Mouse (Mus musculus): Measurements from ENCODE around the gene Ythdf2. TPM values are rescaled to one million over a fixed set of nuclear protein-coding genes. Genes with fewer than 3 reads are reported as not detected.

Gene Ythdf2
- 159 and 173 TPM in 2 replicates for polyA plus RNA-seq (2014; fragmentation: Nextera tagmentation; extraction: Ambion mirVana)

DNA sequence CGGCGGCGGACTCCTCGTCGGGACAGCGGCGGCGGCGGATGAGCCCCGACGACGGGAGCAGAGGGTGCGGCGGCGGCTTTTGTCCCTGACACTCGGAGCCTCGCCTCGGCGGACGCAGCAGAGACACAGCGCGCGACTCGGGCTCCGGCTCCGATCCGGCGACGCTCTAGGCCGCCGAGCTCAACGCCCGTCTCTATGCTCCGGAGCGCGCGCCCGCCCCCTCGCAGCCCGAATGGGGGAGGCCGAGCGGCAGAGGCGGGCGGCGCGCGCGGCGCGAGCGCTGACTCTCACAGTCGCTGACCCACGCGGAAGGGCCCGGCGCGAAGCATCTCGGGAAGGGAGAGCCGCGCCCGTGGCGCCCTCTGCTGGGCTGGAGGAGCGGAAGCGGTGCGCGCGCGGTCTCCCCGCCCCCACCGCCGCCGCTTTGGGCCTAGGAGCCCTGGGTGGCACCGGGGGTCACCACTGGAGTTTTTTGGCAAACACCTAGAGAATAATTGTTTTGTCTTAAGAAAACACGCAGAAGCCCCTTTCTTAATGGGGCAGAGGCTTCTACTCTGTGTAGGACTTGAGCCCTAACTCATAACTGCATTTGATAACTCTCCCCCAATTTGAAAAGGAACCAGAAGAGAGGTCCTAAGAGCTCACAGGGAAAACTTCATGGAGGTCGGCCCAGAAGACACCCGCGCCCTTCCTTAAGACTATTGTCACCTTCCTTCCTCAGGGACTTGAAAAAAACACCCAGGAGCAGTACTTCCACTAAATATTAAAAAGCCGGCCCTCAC, at the start of gene Ythdf2:
Gene Ythdf2, minus strand, starts transcription at position 351 of the 782 bp plus-strand sequence.
- DNase-seq (ENCODE audit: low spot score) = peak; percentile 99
- Histone ChIP-seq H3K9me3 (replicated peaks; ENCODE audit: control insufficient read depth, low read length) (no peaks in the 10 kb centered on the region), H3K4me1 (ENCODE audit: control insufficient read depth, insufficient read depth, low read length) (no peaks in the 10 kb centered on the region), H3K4me2 (ENCODE audit: low read depth, low read length) (peak within 1 kb of the TSS; percentile 78), H3K9ac (replicated peaks; ENCODE audit: low read length) (peak within 1 kb of the TSS; percentile 99), H3K4me3 (ENCODE audit: low read depth, low read length) (peak within 1 kb of the TSS; percentile 96), H3K27ac (replicated peaks; ENCODE audit: low read depth, low read length) (peak within 1 kb of the TSS; percentile 89), H3K36me3 (replicated peaks; ENCODE audit: control insufficient read depth, insufficient read depth, low read depth, low read length) (peaks cover 3% of the 10 kb centered on the region; the same call in 1 of the 2 replicates), H3K27me3 (ENCODE audit: control insufficient read depth, insufficient read depth, low read length) (no peaks in the 10 kb centered on the region)
- ATAC-seq (replicated peaks; ENCODE audit: insufficient number of reproducible peaks, low FRiP score, low TSS enrichment, low read depth) = peak; percentile 94
- WGBS = under 1% methylated on average over 78 of the region's 78 CpGs

DNA sequence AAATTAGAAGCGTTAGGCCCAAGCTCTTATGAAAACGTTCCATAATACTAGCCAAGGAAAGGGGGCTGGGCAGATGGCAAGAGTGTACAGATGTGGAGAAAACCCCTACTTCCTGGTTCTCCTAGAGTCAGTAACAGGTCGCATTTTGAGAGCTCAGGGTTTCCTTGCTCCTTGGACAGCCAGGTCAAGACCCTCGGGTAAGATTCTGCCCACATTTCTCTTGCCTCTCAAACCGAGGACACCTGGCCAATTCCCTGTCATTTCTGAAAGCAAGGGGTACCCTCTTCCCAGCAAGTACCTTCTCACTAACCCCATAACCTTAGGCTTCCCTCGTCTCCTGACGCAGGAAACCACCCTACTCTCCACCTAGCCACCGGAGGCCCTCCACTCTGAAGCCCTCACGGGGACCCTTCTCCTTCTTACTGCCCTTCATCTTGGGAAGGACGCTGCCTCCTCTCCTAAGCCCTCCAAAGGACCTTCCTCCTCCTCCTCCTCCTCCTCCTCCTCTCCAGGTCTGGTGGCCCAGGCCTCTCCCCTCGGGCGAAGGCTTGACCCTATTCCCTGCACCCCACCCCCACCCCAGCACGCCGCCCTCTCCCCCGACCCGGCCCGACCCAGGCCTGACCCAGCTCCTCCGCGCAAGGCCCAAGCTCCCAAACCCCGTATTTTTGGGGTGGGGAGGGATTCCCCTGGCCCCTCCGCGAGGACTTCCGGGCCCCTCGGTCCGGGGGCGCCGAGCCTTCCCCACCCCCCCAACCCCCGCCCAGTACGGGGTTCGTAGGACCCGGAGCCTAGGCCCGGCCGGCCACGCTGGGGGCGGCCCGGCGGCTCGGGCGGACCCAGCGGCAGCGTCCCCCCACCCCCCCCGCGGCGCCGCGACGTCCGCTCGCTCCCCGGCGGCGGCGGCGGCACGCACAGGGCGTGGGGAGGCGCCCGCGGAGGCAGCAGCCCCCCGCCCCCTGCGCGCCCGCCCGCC, 48.6 kb upstream of the Ythdf2 start:
- H3K4me3 ChIP-seq (ENCODE audit: low read depth, low read length) = peak overlapping the region; percentile 76
- H3K36me3 ChIP-seq (replicated peaks; ENCODE audit: control insufficient read depth, insufficient read depth, low read depth, low read length) = no peaks in the 10 kb centered on the region
- DNase-seq (ENCODE audit: low spot score) (peak; percentile 75), ATAC-seq (replicated peaks; ENCODE audit: insufficient number of reproducible peaks, low FRiP score, low TSS enrichment, low read depth) (peak; percentile 71)
- no peaks in the 10 kb centered on the region for H3K9me3 ChIP-seq (replicated peaks; ENCODE audit: control insufficient read depth, low read length)
- no peaks in the 10 kb centered on the region for H3K27me3 ChIP-seq (ENCODE audit: control insufficient read depth, insufficient read depth, low read length)
- H3K4me1 ChIP-seq (ENCODE audit: control insufficient read depth, insufficient read depth, low read length) = no peaks in the 10 kb centered on the region
- H3K27ac ChIP-seq (replicated peaks; ENCODE audit: low read depth, low read length) = peak overlapping the region; percentile 95
- WGBS = 4% methylated on average over 19 of the region's 64 CpGs
- H3K4me2 ChIP-seq (ENCODE audit: low read depth, low read length) = peak overlapping the region; percentile 77
- peak overlapping the region; percentile 97 for H3K9ac ChIP-seq (replicated peaks; ENCODE audit: low read length)

DNA sequence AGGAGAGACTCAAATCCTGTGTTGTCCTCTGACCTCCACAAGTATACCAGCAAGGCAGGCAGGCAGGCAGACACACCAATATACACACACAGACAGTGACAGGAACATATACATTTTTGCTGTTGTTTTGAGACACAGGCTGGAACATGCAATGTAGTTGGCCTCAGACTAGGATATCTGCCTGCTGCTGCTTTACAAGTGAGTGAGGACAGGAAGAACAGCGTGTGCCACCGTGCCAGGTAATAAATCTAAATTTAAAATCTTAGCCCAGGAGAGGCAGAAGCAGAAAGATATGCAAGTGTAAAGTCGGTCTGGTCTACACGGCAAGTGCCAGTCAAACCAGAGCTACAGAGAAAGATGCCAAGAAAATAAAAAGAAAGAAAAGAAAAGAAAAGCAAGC, 47.1 kb upstream of the Ythdf2 start:
- Histone ChIP-seq H3K27ac (replicated peaks; ENCODE audit: low read depth, low read length) (no peak overlapping the region), H3K4me3 (ENCODE audit: low read depth, low read length) (no peak overlapping the region), H3K9me3 (replicated peaks; ENCODE audit: control insufficient read depth, low read length) (no peaks in the 10 kb centered on the region), H3K27me3 (ENCODE audit: control insufficient read depth, insufficient read depth, low read length) (no peaks in the 10 kb centered on the region), H3K4me1 (ENCODE audit: control insufficient read depth, insufficient read depth, low read length) (no peaks in the 10 kb centered on the region), H3K4me2 (ENCODE audit: low read depth, low read length) (no peak overlapping the region), H3K36me3 (replicated peaks; ENCODE audit: control insufficient read depth, insufficient read depth, low read depth, low read length) (no peaks in the 10 kb centered on the region), H3K9ac (replicated peaks; ENCODE audit: low read length) (no peak overlapping the region)
- WGBS = 91% methylated on average over 4 of the region's 4 CpGs
- no peak for ATAC-seq (replicated peaks; ENCODE audit: insufficient number of reproducible peaks, low FRiP score, low TSS enrichment, low read depth)
- no peak for DNase-seq (ENCODE audit: low spot score)

- H3K27me3 ChIP-seq (ENCODE audit: control insufficient read depth, insufficient read depth, low read length) = no peaks in the 10 kb centered on the region
- 97% methylated on average over 3 of the region's 3 CpGs for WGBS
- no peak for DNase-seq (ENCODE audit: low spot score)
- no peaks in the 10 kb centered on the region for H3K4me1 ChIP-seq (ENCODE audit: control insufficient read depth, insufficient read depth, low read length)
- H3K4me3 ChIP-seq (ENCODE audit: low read depth, low read length) = no peak overlapping the region
- H3K4me2 ChIP-seq (ENCODE audit: low read depth, low read length) = no peak overlapping the region
- no peaks in the 10 kb centered on the region for H3K36me3 ChIP-seq (replicated peaks; ENCODE audit: control insufficient read depth, insufficient read depth, low read depth, low read length)
- no peaks in the 10 kb centered on the region for H3K9me3 ChIP-seq (replicated peaks; ENCODE audit: control insufficient read depth, low read length)
- no peak for ATAC-seq (replicated peaks; ENCODE audit: insufficient number of reproducible peaks, low FRiP score, low TSS enrichment, low read depth)
- H3K27ac ChIP-seq (replicated peaks; ENCODE audit: low read depth, low read length) = no peak overlapping the region
- H3K9ac ChIP-seq (replicated peaks; ENCODE audit: low read length) = no peak overlapping the region
Measured at GRCm38 (mm10) chr4:132256384-132256783, 44.3 kb upstream of the Ythdf2 start.

GRCm38 (mm10) chr4:132254986-132255385, 42.9 kb upstream of the Ythdf2 start:
- Histone ChIP-seq H3K27ac (replicated peaks; ENCODE audit: low read depth, low read length) (no peak overlapping the region), H3K9ac (replicated peaks; ENCODE audit: low read length) (no peak overlapping the region), H3K4me3 (ENCODE audit: low read depth, low read length) (no peak overlapping the region), H3K27me3 (ENCODE audit: control insufficient read depth, insufficient read depth, low read length) (no peaks in the 10 kb centered on the region), H3K4me2 (ENCODE audit: low read depth, low read length) (no peak overlapping the region), H3K9me3 (replicated peaks; ENCODE audit: control insufficient read depth, low read length) (no peaks in the 10 kb centered on the region), H3K36me3 (replicated peaks; ENCODE audit: control insufficient read depth, insufficient read depth, low read depth, low read length) (no peaks in the 10 kb centered on the region), H3K4me1 (ENCODE audit: control insufficient read depth, insufficient read depth, low read length) (no peaks in the 10 kb centered on the region)
- DNase-seq (ENCODE audit: low spot score) = no peak
- 82% methylated on average over 3 of the region's 3 CpGs for WGBS
- ATAC-seq (replicated peaks; ENCODE audit: insufficient number of reproducible peaks, low FRiP score, low TSS enrichment, low read depth) = no peak

- H3K36me3 ChIP-seq (replicated peaks; ENCODE audit: control insufficient read depth, insufficient read depth, low read depth, low read length) = peaks cover 1% of the 10 kb centered on the region; the same call in 1 of the 2 replicates
- H3K4me3 ChIP-seq (ENCODE audit: low read depth, low read length) = no peak overlapping the region
- no peaks in the 10 kb centered on the region for H3K27me3 ChIP-seq (ENCODE audit: control insufficient read depth, insufficient read depth, low read length)
- H3K27ac ChIP-seq (replicated peaks; ENCODE audit: low read depth, low read length) = no peak overlapping the region
- H3K9ac ChIP-seq (replicated peaks; ENCODE audit: low read length) = no peak overlapping the region
- ATAC-seq (replicated peaks; ENCODE audit: insufficient number of reproducible peaks, low FRiP score, low TSS enrichment, low read depth) (no peak), DNase-seq (ENCODE audit: low spot score) (no peak)
- no peak overlapping the region for H3K4me2 ChIP-seq (ENCODE audit: low read depth, low read length)
- H3K4me1 ChIP-seq (ENCODE audit: control insufficient read depth, insufficient read depth, low read length) = no peaks in the 10 kb centered on the region
- H3K9me3 ChIP-seq (replicated peaks; ENCODE audit: control insufficient read depth, low read length) = no peaks in the 10 kb centered on the region
- WGBS = 86% methylated on average over 2 of the region's 2 CpGs
Measured at GRCm38 (mm10) chr4:132253622-132254021, 41.5 kb upstream of the Ythdf2 start.

DNA sequence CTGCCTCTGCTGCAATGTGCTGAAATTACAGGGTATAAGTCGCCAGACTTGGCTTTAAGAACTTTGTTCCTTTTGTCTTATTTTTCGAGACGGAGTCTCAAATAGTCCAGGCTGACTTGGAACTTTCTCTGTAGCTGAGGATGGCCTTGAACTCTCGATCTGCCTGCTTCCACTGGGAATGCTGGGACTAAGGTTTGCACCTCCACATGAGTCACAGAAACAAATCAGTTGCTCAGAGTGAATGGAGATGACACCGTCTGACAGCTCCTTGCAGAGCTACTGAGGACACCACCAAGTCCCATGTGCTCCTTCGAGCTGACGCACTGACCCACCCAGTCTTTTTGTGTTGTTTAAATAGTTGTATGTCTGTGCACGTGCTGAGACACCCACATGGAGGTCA, 41.0 kb upstream of the Ythdf2 start:
- ATAC-seq (replicated peaks; ENCODE audit: insufficient number of reproducible peaks, low FRiP score, low TSS enrichment, low read depth) (no peak), DNase-seq (ENCODE audit: low spot score) (no peak)
- Histone ChIP-seq H3K9ac (replicated peaks; ENCODE audit: low read length) (no peak overlapping the region), H3K36me3 (replicated peaks; ENCODE audit: control insufficient read depth, insufficient read depth, low read depth, low read length) (peaks cover 3% of the 10 kb centered on the region; the same call in 1 of the 2 replicates), H3K4me2 (ENCODE audit: low read depth, low read length) (no peak overlapping the region), H3K4me3 (ENCODE audit: low read depth, low read length) (no peak overlapping the region), H3K9me3 (replicated peaks; ENCODE audit: control insufficient read depth, low read length) (no peaks in the 10 kb centered on the region), H3K27ac (replicated peaks; ENCODE audit: low read depth, low read length) (no peak overlapping the region), H3K27me3 (ENCODE audit: control insufficient read depth, insufficient read depth, low read length) (no peaks in the 10 kb centered on the region), H3K4me1 (ENCODE audit: control insufficient read depth, insufficient read depth, low read length) (no peaks in the 10 kb centered on the region)
- WGBS = 92% methylated on average over 8 of the region's 8 CpGs
